Mouse (Mus musculus) c-Kit-positive CD71-positive TER-119-positive erythroid progenitor cells, embryonic 14.5 days (primary cell): ENCODE results near the gene 1700019D03Rik.
"Not testable (repeated sequence)": the region's sequence is repeated elsewhere in the genome, so short reads cannot be mapped to it uniquely, and the experiment has no call there.

ENCODE experiments used
- DNase-seq: peaks from one replicate; pipeline ENCODE4 v3.0.0-alpha.2; 2013; ENCODE audit warnings: low spot score

1700019D03Rik gene

GRCm38 (mm10) chr1:52954456-52954855, 65.5 kb downstream of the 1700019D03Rik start:
- DNase-seq, result no peak

GRCm38 (mm10) chr1:52953548-52953947, 66.4 kb downstream of the 1700019D03Rik start:
- DNase-seq, result no peak

DNA sequence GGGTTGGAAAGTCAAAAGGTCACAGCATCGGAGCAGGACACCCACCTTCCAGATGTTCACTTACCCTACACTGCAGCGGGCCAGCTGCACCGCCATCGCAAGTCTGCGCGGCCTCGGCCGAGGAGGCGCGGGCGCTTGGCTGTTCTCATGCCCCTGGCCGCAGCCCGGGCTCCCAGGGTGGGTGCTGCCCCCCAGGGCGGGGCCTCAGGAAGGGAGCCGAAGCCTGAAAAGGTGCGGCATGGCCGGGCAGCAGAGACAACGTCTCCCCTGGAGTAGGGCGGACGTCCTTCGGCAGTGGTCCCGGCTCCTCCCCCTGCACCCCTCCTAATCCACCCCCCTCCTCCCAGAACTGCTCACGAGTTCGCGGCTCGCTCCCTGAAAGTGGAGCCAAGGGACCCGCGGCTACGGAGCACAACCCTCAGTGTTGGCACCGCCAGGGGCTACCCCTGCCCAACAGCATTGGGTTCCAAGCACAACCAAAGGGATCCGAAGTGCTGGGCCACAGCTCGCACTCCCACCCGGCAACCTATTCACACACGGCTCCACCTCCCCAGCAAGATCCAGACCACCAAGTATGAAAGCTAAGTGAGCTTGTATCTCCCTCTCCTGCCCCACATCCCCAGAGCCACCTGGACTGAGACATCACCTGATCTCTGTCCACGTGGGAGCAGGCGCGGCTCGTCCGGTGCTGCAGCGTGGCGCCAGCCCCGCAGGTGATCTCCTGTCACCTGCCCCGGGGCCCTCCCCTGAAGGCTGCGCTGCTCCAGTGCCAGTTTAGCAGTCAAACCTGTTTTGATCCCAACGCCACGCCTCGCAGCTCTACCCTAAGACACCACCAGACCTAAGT, 67.2 kb downstream of the 1700019D03Rik start:
- DNase-seq, result no peak

GRCm38 (mm10) chr1:52952143-52952542, 67.8 kb downstream of the 1700019D03Rik start:
- no peak for DNase-seq

DNA sequence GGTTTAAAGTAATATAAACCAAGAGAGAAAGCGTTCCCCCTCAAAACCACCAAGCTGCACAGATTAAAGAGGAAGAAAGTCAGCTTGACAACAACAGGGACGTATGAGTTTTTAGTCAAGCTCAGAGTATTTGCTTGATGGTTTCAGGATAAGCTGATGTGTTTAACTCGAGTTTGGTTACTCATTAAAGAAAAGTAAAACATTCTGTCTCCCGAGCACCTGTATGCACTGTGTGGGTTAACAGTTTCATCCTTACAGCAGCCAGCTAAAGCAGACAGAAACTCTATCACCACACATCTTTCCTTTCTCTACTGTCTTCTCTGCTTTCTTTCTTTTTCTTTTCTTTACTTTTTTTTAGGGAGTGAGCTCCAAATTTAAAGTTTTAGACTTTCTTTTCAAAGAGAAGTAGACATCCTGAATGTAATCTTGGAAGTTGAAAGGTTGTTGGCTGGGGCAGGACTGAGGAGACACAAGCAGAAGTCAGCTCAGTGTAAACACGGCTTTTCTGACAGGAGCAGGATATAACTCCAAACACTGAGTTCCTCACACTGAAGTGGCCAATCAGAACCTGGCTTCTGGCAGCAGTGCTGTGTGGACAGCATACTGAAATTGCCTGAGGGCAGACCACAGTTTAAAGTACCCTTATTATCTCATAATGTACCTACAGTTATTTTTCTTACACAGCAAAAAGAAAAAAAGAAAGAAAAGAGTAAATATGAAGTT, 68.7 kb downstream of the 1700019D03Rik start:
- DNase-seq, result no peak

DNA sequence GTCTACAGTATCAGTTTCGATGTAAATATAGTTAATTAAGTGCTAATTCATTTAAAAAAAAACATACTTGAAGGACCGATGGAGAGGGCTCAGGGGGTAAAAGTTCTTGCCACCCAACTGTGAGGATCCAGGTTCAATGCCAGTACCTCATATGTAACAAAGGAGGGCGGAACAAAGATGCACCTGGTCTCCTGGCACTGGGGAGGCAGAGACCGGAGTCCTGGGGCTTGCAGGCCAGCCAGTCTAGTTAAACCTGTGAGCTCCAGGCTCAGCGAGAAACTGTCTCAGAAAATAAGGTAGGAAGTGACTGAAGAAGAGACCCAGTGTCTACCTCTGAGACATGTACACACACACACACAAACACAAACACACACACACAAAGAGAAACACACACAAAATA, 72.1 kb downstream of the 1700019D03Rik start:
- DNase-seq, result no peak

DNA sequence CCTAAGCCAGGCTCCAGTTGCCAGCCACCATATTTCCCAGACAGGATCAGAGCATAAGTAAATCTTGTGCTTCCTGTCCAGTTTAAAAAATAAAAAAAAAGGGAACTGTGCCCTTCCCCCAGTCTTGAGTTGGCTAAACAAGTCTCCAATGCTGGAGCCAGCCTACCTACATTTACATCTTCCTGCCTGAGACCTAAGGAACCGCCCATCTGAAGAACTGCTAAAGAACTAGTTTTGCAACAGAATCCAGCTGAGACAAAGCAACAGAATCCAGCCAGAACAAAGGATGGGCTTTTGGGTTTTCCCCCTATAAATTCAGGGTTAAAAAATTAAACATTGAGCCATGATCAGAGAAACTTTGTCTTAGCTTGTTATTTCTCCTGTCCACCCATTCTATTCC, 81.0 kb downstream of the 1700019D03Rik start:
- DNase-seq, result no peak

- DNase-seq, result no peak
Observed at GRCm38 (mm10) chr1:52934494-52934893, 85.5 kb downstream of the 1700019D03Rik start.

DNA sequence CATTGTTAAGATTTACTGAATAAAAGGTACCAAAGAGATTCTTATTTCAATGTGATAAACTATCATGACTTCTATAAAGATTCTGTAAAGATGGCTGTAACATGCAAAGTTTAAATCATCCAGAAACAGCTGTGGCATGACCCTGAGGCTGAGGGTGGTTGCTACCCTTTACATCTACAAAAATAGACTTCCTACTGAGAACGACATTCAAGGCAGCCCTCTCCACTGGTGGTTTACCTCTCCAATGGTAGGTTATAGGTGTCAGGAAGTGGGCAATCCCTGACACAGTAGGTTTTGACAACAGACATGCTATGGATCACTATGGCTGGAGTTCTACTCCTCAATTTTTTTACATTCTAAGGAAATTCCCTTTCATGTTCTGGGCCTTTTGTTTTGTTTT, 95.5 kb downstream of the 1700019D03Rik start:
- DNase-seq, result not testable (repeated sequence)

- not testable (repeated sequence) for DNase-seq
Observed at GRCm38 (mm10) chr1:52918897-52919296, 101.1 kb downstream of the 1700019D03Rik start.

DNA sequence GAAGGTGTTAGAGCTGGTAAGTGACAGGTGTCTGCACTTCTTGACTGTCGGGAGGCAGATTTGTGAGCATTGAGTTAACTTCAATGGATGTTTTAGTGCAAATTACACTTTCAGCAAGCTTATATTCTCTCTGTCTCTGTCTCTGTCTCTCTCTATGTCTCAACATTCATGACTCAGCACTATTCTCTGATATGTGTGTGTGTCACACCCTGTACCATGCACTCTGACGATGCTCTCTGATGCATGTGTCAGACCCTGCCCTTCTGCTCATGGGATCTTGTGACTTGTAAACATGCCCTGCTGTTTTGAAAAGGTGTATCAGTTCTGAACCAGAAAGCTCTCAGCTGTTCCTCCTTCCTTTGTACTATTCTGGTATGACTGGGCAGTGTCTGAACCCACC, 103.3 kb downstream of the 1700019D03Rik start:
- no peak for DNase-seq

DNA sequence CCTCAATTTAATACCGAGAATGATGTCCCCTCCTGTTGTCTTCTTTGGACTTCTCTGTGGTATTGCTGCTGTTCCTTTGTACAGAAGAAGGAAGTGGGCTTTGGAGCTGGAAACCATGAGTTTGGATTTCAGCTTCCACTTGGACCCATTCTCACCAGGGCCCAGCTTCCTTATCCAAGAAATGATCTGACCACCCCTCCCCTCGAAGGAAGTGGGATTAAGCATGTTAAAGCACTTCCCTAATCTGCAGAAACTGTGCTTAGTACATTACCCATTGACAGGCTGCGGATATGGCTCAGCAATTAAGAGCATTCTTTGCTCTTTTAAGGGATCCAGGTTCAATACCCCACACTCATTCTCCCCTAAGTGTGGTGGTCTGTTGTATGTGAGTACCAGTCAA, 110.2 kb downstream of the 1700019D03Rik start:
- DNase-seq, result no peak

GRCm38 (mm10) chr1:52884208-52884607, 135.8 kb downstream of the 1700019D03Rik start:
- DNase-seq, result no peak
